Mouse (Mus musculus) hindbrain, embryonic 10.5 days (tissue): ENCODE measurements at regions not wholly inside any gene's neighbourhood (a gene's known extent, or its start where the extent isn't known, plus 50 kb on each side); places are given as distances from the start of the nearest gene placed in this dataset.
A peak's percentile ranks its signal among the peaks of the same experiment; 100 is the strongest.

Experiments
- DNase-seq: peaks from one replicate; pipeline ENCODE4 v3.0.0-alpha.2; 2017; ENCODE audit warnings: low spot score
- H3K27ac ChIP-seq: fragments of 300-500 bp; sonication (generic); 2 replicates; pipeline ENCODE4 v1.5.1; 2016; ENCODE audit warnings: mild to moderate bottlenecking, moderate library complexity
- H3K27me3 ChIP-seq: fragments of 300-500 bp; sonication (generic); 2 replicates; pipeline ENCODE4 v1.6.1; 2016; ENCODE audit warnings: mild to moderate bottlenecking; ENCODE audit not compliant: poor library complexity, insufficient read depth, severe bottlenecking
- H3K36me3 ChIP-seq: fragments of 300-500 bp; sonication (generic); 2 replicates; pipeline ENCODE4 v1.6.1; 2016; ENCODE audit warnings: mild to moderate bottlenecking, moderate library complexity
- H3K4me1 ChIP-seq: fragments of 300-500 bp; sonication (generic); replicated peaks from 2 replicates; pipeline ENCODE4 v1.6.1; 2016; ENCODE audit warnings: mild to moderate bottlenecking
- H3K4me3 ChIP-seq: fragments of 300-500 bp; sonication (generic); 2 replicates; pipeline ENCODE4 v1.5.1; 2016; ENCODE audit warnings: mild to moderate bottlenecking, moderate library complexity
- H3K9me3 ChIP-seq: fragments of 300-500 bp; sonication (generic); 2 replicates; pipeline ENCODE4 v1.6.1; 2016; ENCODE audit warnings: mild to moderate bottlenecking, moderate library complexity
- WGBS: fragments of 180-500 bp; shearing (Covaris S2); methylation state at CpG from one replicate; pipeline ENCODE4 v1.1.7; 2016; 5-methylcytosine and 5-hydroxymethylcytosine counted together

GRCm38 (mm10) chr13:56350705-56351400, 54.5 kb upstream of the Cxcl14 start:
- 78% methylated on average over 14 of the region's 14 CpGs for WGBS
- no peaks in the 10 kb centered on the region for H3K36me3 ChIP-seq
- H3K9me3 ChIP-seq: no peaks in the 10 kb centered on the region
- H3K4me1 ChIP-seq: peaks cover 4% of the 10 kb centered on the region; the same call in 1 of the 2 replicates
- H3K27me3 ChIP-seq: no peaks in the 10 kb centered on the region
- no peak overlapping the region for H3K4me3 ChIP-seq
- DNase-seq: no peak
- H3K27ac ChIP-seq: peak overlapping the region; percentile 23; the same call in 1 of the 2 replicates

- 88% methylated on average over 5 of the region's 5 CpGs for WGBS
- DNase-seq: no peak
Measured at GRCm38 (mm10) chr13:56351401-56351735, 55.0 kb upstream of the Cxcl14 start.

GRCm38 (mm10) chr13:56352436-56352835, 56.1 kb upstream of the Cxcl14 start:
- 94% methylated on average over 6 of the region's 6 CpGs for WGBS

More at GRCm38 (mm10) chr13:56351401-56351735, 55.0 kb upstream of the Cxcl14 start:
- Histone ChIP-seq H3K36me3 (no peaks in the 10 kb centered on the region), H3K4me3 (no peak overlapping the region), H3K4me1 (peaks cover 4% of the 10 kb centered on the region; the same call in 1 of the 2 replicates), H3K9me3 (no peaks in the 10 kb centered on the region), H3K27ac (0 out of 2 replicates have a peak overlapping the region, but pooled peaks have one; percentile 23), H3K27me3 (peaks cover 5% of the 10 kb centered on the region; the same call in 1 of the 2 replicates)

GRCm38 (mm10) chr13:56352839-56353605, 56.7 kb upstream of the Cxcl14 start:
- WGBS: 93% methylated on average over 12 of the region's 12 CpGs
- Histone ChIP-seq H3K27me3 (peaks cover 10% of the 10 kb centered on the region; the same call in 1 of the 2 replicates), H3K4me1 (peaks cover 4% of the 10 kb centered on the region; the same call in 1 of the 2 replicates), H3K4me3 (no peak overlapping the region), H3K9me3 (no peaks in the 10 kb centered on the region), H3K36me3 (no peaks in the 10 kb centered on the region), H3K27ac (no peak overlapping the region)
- DNase-seq: no peak

More at GRCm38 (mm10) chr13:56352436-56352835, 56.1 kb upstream of the Cxcl14 start:
- no peak overlapping the region for H3K4me3 ChIP-seq
- H3K9me3 ChIP-seq: no peaks in the 10 kb centered on the region
- H3K27ac ChIP-seq: no peak overlapping the region
- no peak for DNase-seq
- peaks cover 10% of the 10 kb centered on the region; the same call in 1 of the 2 replicates for H3K27me3 ChIP-seq
- H3K4me1 ChIP-seq: peaks cover 4% of the 10 kb centered on the region; the same call in 1 of the 2 replicates
- no peaks in the 10 kb centered on the region for H3K36me3 ChIP-seq

- peaks cover 10% of the 10 kb centered on the region; the same call in 1 of the 2 replicates for H3K27me3 ChIP-seq
- H3K36me3 ChIP-seq: no peaks in the 10 kb centered on the region
- H3K9me3 ChIP-seq: no peaks in the 10 kb centered on the region
- 91% methylated on average over 11 of the region's 11 CpGs for WGBS
- no peak overlapping the region for H3K27ac ChIP-seq
- no peak for DNase-seq
- H3K4me3 ChIP-seq: no peak overlapping the region
- H3K4me1 ChIP-seq: peaks cover 4% of the 10 kb centered on the region; the same call in 1 of the 2 replicates
Measured at GRCm38 (mm10) chr13:56353921-56354320, 57.6 kb upstream of the Cxcl14 start.

- no peak for DNase-seq
- no peak overlapping the region for H3K4me3 ChIP-seq
- H3K9me3 ChIP-seq: no peaks in the 10 kb centered on the region
- H3K27me3 ChIP-seq: peaks cover 10% of the 10 kb centered on the region; the same call in 1 of the 2 replicates
- 90% methylated on average over 1 of the region's 1 CpGs for WGBS
- H3K4me1 ChIP-seq: peaks cover 4% of the 10 kb centered on the region; the same call in 1 of the 2 replicates
- H3K27ac ChIP-seq: no peak overlapping the region
- no peaks in the 10 kb centered on the region for H3K36me3 ChIP-seq
Measured at GRCm38 (mm10) chr13:56354630-56355029, 58.3 kb upstream of the Cxcl14 start.

- Histone ChIP-seq H3K4me1 (no peaks in the 10 kb centered on the region), H3K36me3 (no peaks in the 10 kb centered on the region), H3K4me3 (no peak overlapping the region), H3K27me3 (peaks cover 10% of the 10 kb centered on the region; the same call in 1 of the 2 replicates), H3K27ac (no peak overlapping the region), H3K9me3 (no peaks in the 10 kb centered on the region)
- no peak for DNase-seq
- 69% methylated on average over 1 of the region's 1 CpGs for WGBS
Measured at GRCm38 (mm10) chr13:56356999-56357398, 60.6 kb upstream of the Cxcl14 start.

- DNase-seq: no peak
- H3K27me3 ChIP-seq: peaks cover 10% of the 10 kb centered on the region; the same call in 1 of the 2 replicates
- no peak overlapping the region for H3K4me3 ChIP-seq
- no peaks in the 10 kb centered on the region for H3K4me1 ChIP-seq
- 91% methylated on average over 3 of the region's 3 CpGs for WGBS
- H3K27ac ChIP-seq: no peak overlapping the region
- H3K9me3 ChIP-seq: no peaks in the 10 kb centered on the region
- H3K36me3 ChIP-seq: no peaks in the 10 kb centered on the region
Measured at GRCm38 (mm10) chr13:56357955-56358354, 61.6 kb upstream of the Cxcl14 start.

GRCm38 (mm10) chr13:56358827-56359226, 62.5 kb upstream of the Cxcl14 start:
- DNase-seq: no peak
- H3K27me3 ChIP-seq: peaks cover 10% of the 10 kb centered on the region; the same call in 1 of the 2 replicates
- H3K4me1 ChIP-seq: no peaks in the 10 kb centered on the region
- H3K36me3 ChIP-seq: no peaks in the 10 kb centered on the region
- H3K27ac ChIP-seq: no peak overlapping the region
- WGBS: 75% methylated on average over 7 of the region's 7 CpGs
- no peak overlapping the region for H3K4me3 ChIP-seq
- H3K9me3 ChIP-seq: no peaks in the 10 kb centered on the region

GRCm38 (mm10) chr13:56359554-56359953, 63.2 kb upstream of the Cxcl14 start:
- Histone ChIP-seq H3K36me3 (no peaks in the 10 kb centered on the region), H3K4me1 (no peaks in the 10 kb centered on the region), H3K9me3 (no peaks in the 10 kb centered on the region), H3K27ac (no peak overlapping the region), H3K4me3 (no peak overlapping the region), H3K27me3 (peaks cover 10% of the 10 kb centered on the region; the same call in 1 of the 2 replicates)
- 91% methylated on average over 18 of the region's 18 CpGs for WGBS
- no peak for DNase-seq

GRCm38 (mm10) chr13:56360803-56361202, 64.5 kb upstream of the Cxcl14 start:
- DNase-seq: no peak
- no peak overlapping the region for H3K4me3 ChIP-seq
- peaks cover 10% of the 10 kb centered on the region; the same call in 1 of the 2 replicates for H3K27me3 ChIP-seq
- no peaks in the 10 kb centered on the region for H3K36me3 ChIP-seq
- no peak overlapping the region for H3K27ac ChIP-seq
- H3K9me3 ChIP-seq: no peaks in the 10 kb centered on the region
- H3K4me1 ChIP-seq: no peaks in the 10 kb centered on the region
- 93% methylated on average over 2 of the region's 2 CpGs for WGBS

GRCm38 (mm10) chr13:56362238-56362637, 64.2 kb upstream of the Gm3045 start:
- no peak for DNase-seq
- Histone ChIP-seq H3K4me1 (no peaks in the 10 kb centered on the region), H3K4me3 (no peak overlapping the region), H3K36me3 (no peaks in the 10 kb centered on the region), H3K9me3 (no peaks in the 10 kb centered on the region), H3K27me3 (no peaks in the 10 kb centered on the region), H3K27ac (no peak overlapping the region)
- WGBS: 77% methylated on average over 4 of the region's 4 CpGs

- no peaks in the 10 kb centered on the region for H3K9me3 ChIP-seq
- WGBS: 39% methylated on average over 13 of the region's 13 CpGs
- no peak overlapping the region for H3K4me3 ChIP-seq
- H3K27me3 ChIP-seq: no peaks in the 10 kb centered on the region
- DNase-seq: no peak
- no peaks in the 10 kb centered on the region for H3K36me3 ChIP-seq
- no peak overlapping the region for H3K27ac ChIP-seq
- H3K4me1 ChIP-seq: no peaks in the 10 kb centered on the region
Measured at GRCm38 (mm10) chr13:56362646-56363045, 63.7 kb upstream of the Gm3045 start.
